Mouse (Mus musculus) lung, embryonic 16.5 days (tissue): ENCODE results near the gene Sparc. TPM values are rescaled to one million over a fixed set of nuclear protein-coding genes. Genes with fewer than 3 reads are reported as not detected.
"Not testable (repeated sequence)": the region's sequence is repeated elsewhere in the genome, so short reads cannot be mapped to it uniquely, and the experiment has no call there.

Experiments used
- ATAC-seq: fragments of 200-750 bp; cut with Nextera tagmentation; 2 replicates; pipeline ENCODE4 v1.8.0; 2017; ENCODE audit warnings: low read depth, mild to moderate bottlenecking, moderate library complexity
- H3K27ac ChIP-seq: fragments of 300-500 bp; sonication (generic); 2 replicates; pipeline ENCODE4 v1.5.1; 2014; ENCODE audit warnings: mild to moderate bottlenecking, control low read depth, low read length
- H3K27me3 ChIP-seq: fragments of 300-500 bp; sonication (generic); 2 replicates; pipeline ENCODE4 v1.6.1; 2014; ENCODE audit warnings: low read depth, low read length, mixed read lengths; ENCODE audit not compliant: control insufficient read depth, insufficient read depth
- H3K36me3 ChIP-seq: fragments of 300-500 bp; sonication (generic); 2 replicates; pipeline ENCODE4 v1.6.1; 2014; ENCODE audit warnings: low read length; ENCODE audit not compliant: control insufficient read depth, insufficient read depth
- H3K4me1 ChIP-seq: fragments of 300-500 bp; sonication (generic); replicated peaks from 2 replicates; pipeline ENCODE4 v1.6.1; 2014; ENCODE audit warnings: low read length, mixed read lengths; ENCODE audit not compliant: control insufficient read depth, insufficient read depth
- H3K4me2 ChIP-seq: fragments of 300-500 bp; sonication (generic); 2 replicates; pipeline ENCODE4 v1.6.1; 2014; ENCODE audit warnings: low read depth, low read length, control low read depth
- H3K4me3 ChIP-seq: fragments of 300-500 bp; sonication (generic); 2 replicates; pipeline ENCODE4 v1.5.1; 2014; ENCODE audit warnings: mild to moderate bottlenecking, low read length, control low read depth
- H3K9ac ChIP-seq: fragments of 300-500 bp; sonication (generic); 2 replicates; pipeline ENCODE4 v1.6.1; 2014; ENCODE audit warnings: low read length, control low read depth
- H3K9me3 ChIP-seq: fragments of 300-500 bp; sonication (generic); 2 replicates; pipeline ENCODE4 v1.6.1; 2016; ENCODE audit warnings: low read length; ENCODE audit not compliant: control insufficient read depth
- WGBS: fragments of 180-500 bp; shearing (Covaris S2); extraction: QIAGEN DNeasy Blood & Tissue Kit; methylation state at CpG from one replicate; pipeline ENCODE4 v1.1.7; 2014; 5-methylcytosine and 5-hydroxymethylcytosine counted together
- polyA plus RNA-seq: library from polyadenylated mRNA; unstranded; fragments of >200 nt; fragmentation: Nextera tagmentation; extraction: Ambion mirVana; gene quantifications from 2 replicates; pipeline ENCODE4 v1.2.1, GENCODE M21; 2015

The Sparc gene
- polyA plus RNA-seq, 1 experiment from 2014 or later, result 2,256 TPM

GRCm38 (mm10) chr11:55423756-55424155 lies 773 bp upstream of the Sparc start:
- WGBS, result 10% methylated on average over 4 of the region's 4 CpGs
- peak overlapping the region; percentile 67 for H3K27ac ChIP-seq
- H3K36me3 ChIP-seq, result no peaks in the 10 kb centered on the region
- H3K4me1 ChIP-seq, result peaks cover 43% of the 10 kb centered on the region
- no peak overlapping the region for H3K4me2 ChIP-seq
- H3K4me3 ChIP-seq, result no peak overlapping the region
- ATAC-seq, result no peak
- H3K27me3 ChIP-seq, result no peaks in the 10 kb centered on the region
- H3K9ac ChIP-seq, result no peak overlapping the region; the same call in 1 of the 2 replicates
- H3K9me3 ChIP-seq, result no peaks in the 10 kb centered on the region

GRCm38 (mm10) chr11:55419678-55420307 lies 3.2 kb downstream of the Sparc start:
- H3K9ac ChIP-seq, result peak overlapping the region; percentile 80
- no peaks in the 10 kb centered on the region for H3K27me3 ChIP-seq
- peaks cover 50% of the 10 kb centered on the region for H3K4me1 ChIP-seq
- H3K36me3 ChIP-seq, result no peaks in the 10 kb centered on the region
- H3K4me2 ChIP-seq, result peak overlapping the region; percentile 70
- H3K27ac ChIP-seq, result peak overlapping the region; percentile 98
- H3K4me3 ChIP-seq, result peak overlapping the region; percentile 74
- WGBS, result 3% methylated on average over 8 of the region's 9 CpGs
- H3K9me3 ChIP-seq, result no peaks in the 10 kb centered on the region
- ATAC-seq, result peak; percentile 93

- Histone ChIP-seq H3K4me3 (peak overlapping the region; percentile 74), H3K9ac (peak overlapping the region; percentile 80), H3K36me3 (no peaks in the 10 kb centered on the region), H3K4me2 (peak overlapping the region; percentile 70), H3K9me3 (no peaks in the 10 kb centered on the region), H3K27me3 (no peaks in the 10 kb centered on the region), H3K4me1 (peaks cover 53% of the 10 kb centered on the region), H3K27ac (peak overlapping the region; percentile 98)
- no peak for ATAC-seq
- 3% methylated on average over 4 of the region's 4 CpGs for WGBS
Measured at GRCm38 (mm10) chr11:55419296-55419677, 3.7 kb downstream of the Sparc start.

- Histone ChIP-seq H3K9me3 (no peaks in the 10 kb centered on the region), H3K4me1 (peaks cover 50% of the 10 kb centered on the region), H3K27ac (peak overlapping the region; percentile 98), H3K36me3 (no peaks in the 10 kb centered on the region), H3K9ac (peak overlapping the region; percentile 80), H3K4me2 (peak overlapping the region; percentile 70), H3K4me3 (peak overlapping the region; percentile 74), H3K27me3 (no peaks in the 10 kb centered on the region)
- 9% methylated on average over 3 of the region's 3 CpGs for WGBS
- ATAC-seq, result no peak
Measured at GRCm38 (mm10) chr11:55418704-55419061, 4.3 kb downstream of the Sparc start.

GRCm38 (mm10) chr11:55417898-55418703 lies 4.9 kb downstream of the Sparc start:
- H3K4me2 ChIP-seq, result peak overlapping the region; percentile 70
- peak; percentile 79 for ATAC-seq
- H3K9me3 ChIP-seq, result no peaks in the 10 kb centered on the region
- under 1% methylated on average over 24 of the region's 24 CpGs for WGBS
- no peaks in the 10 kb centered on the region for H3K36me3 ChIP-seq
- H3K4me3 ChIP-seq, result peak overlapping the region; percentile 74
- H3K27ac ChIP-seq, result peak overlapping the region; percentile 98
- peaks cover 47% of the 10 kb centered on the region for H3K4me1 ChIP-seq
- H3K27me3 ChIP-seq, result no peaks in the 10 kb centered on the region
- H3K9ac ChIP-seq, result peak overlapping the region; percentile 80

GRCm38 (mm10) chr11:55416609-55417265 lies 6.2 kb downstream of the Sparc start:
- H3K9me3 ChIP-seq, result no peaks in the 10 kb centered on the region
- no peaks in the 10 kb centered on the region for H3K36me3 ChIP-seq
- 44% methylated on average over 6 of the region's 6 CpGs for WGBS
- H3K4me1 ChIP-seq, result peaks cover 57% of the 10 kb centered on the region
- H3K27me3 ChIP-seq, result no peaks in the 10 kb centered on the region
- no peak for ATAC-seq
- H3K27ac ChIP-seq, result peak overlapping the region; percentile 98
- H3K4me3 ChIP-seq, result peak overlapping the region; percentile 74
- peak overlapping the region; percentile 70 for H3K4me2 ChIP-seq
- H3K9ac ChIP-seq, result peak overlapping the region; percentile 47

- not testable (repeated sequence) for H3K36me3 ChIP-seq, H3K9ac ChIP-seq, H3K9me3 ChIP-seq, ATAC-seq, H3K4me3 ChIP-seq, H3K27ac ChIP-seq, H3K27me3 ChIP-seq
- WGBS, result 83% methylated on average over 6 of the region's 6 CpGs
- peaks cover 63% of the 10 kb centered on the region for H3K4me1 ChIP-seq
- peak overlapping the region; percentile 38 for H3K4me2 ChIP-seq
Measured at GRCm38 (mm10) chr11:55415731-55416130, 7.3 kb downstream of the Sparc start.

GRCm38 (mm10) chr11:55415036-55415704 lies 7.8 kb downstream of the Sparc start:
- Histone ChIP-seq H3K9me3 (no peaks in the 10 kb centered on the region), H3K27me3 (no peaks in the 10 kb centered on the region), H3K36me3 (no peaks in the 10 kb centered on the region), H3K4me1 (peaks cover 62% of the 10 kb centered on the region), H3K4me2 (peak overlapping the region; percentile 38), H3K4me3 (peak overlapping the region; percentile 16), H3K9ac (0 out of 2 replicates have a peak overlapping the region, but pooled peaks have one; percentile 31), H3K27ac (peak overlapping the region; percentile 67)
- 34% methylated on average over 9 of the region's 9 CpGs for WGBS
- ATAC-seq, result no peak
